Mouse (Mus musculus): Measurements from ENCODE around the gene Lamc1. TPM values are rescaled to one million over a fixed set of nuclear protein-coding genes. Genes with fewer than 3 reads are reported as not detected.

The Lamc1 gene
- total RNA-seq, 2 experiments from 2014 or later = 217 to 268 TPM

DNA sequence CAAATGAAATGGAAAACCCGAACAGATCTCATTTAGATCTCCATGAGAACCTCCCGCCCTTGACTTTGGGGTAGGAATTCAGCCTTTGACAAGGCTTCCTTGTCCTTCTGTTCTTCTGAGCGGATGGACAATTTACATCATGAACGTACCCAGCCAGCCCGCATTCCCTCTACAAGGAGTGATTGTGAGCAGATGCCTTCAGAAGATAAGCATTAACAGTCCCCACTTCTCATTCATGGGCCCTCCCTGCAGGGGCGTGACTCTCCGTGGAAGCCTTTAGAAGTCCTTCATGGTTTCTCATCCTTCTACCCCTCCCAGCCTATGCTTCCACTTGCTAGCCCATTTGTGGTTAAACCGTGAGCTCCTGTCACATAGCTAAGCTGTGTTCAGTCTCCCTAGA is 58.9 kb downstream of the Lamc1 start:
- DNase-seq = no peak
- intact Hi-C loops (cut with DNase I; ENCODE audit: low total_unique reads) = no loop called here

DNA sequence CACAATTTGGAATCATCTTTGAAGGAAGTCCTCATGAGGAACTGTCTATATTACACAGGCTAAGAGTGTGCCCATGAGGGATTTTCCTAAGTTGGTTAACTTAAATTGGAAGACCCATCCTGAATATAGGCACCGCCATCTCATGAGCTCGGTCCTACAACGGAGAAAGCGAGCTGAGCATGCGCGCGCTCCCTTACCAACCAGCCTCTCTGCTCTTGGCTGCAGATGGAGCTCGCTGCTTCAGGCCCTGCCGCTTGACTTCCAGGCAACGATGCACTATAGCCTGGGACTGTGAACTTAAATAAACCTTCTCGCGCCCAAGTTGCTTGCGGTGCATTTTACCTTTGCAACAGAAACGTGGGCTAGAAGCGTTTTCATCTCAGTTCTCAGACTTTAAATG is 61.8 kb downstream of the Lamc1 start:
- intact Hi-C loops (cut with DNase I; ENCODE audit: low total_unique reads) = no loop called here
- DNase-seq = no peak

DNA sequence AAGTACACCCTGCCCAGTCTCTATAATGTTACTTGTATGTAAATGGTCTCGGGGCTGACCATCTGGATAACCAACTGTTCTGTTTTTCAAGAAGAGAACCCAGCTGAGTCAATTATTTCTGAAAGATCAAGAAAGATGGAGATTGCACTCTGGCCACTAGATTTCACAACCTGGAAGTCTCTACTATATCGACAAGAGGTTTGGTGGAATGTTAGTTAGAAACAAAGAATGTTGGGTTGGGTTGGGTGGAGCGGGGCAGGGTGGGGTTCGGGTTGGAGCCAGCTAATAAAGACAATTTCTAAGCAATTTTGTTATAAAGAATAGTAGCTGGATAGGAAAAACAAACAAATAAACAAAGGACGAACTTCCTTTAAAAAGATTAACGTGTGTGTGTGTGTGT is 62.9 kb downstream of the Lamc1 start:
- intact Hi-C loops (cut with DNase I; ENCODE audit: low total_unique reads) = no loop called here
- no peak for DNase-seq

DNA sequence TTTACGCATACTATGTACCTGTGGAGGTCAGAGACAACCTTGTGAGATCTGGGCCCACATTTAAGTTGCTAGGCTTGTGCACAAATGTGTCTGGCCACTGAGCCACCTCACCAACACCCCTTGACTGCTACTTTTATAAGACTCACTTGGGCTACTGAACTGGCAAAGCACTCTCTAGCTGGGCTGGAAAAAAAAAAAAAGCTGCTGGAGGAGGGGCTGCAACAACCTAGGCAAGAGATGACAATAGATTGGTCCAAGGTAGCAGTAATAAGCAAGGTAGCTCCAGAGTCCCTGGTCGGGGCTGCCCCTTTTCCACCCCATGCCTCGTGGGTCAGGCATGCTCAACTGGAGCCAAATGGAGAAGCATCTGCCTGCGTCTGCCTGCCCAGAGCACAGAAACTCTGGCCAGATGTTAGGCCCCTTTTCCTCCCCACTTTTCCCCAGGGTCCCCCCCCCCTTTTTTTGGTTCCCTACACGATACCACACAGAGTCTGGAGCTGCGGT is 63.7 kb downstream of the Lamc1 start:
- no peak for DNase-seq
- intact Hi-C loops (cut with DNase I; ENCODE audit: low total_unique reads) = no loop called here

DNA sequence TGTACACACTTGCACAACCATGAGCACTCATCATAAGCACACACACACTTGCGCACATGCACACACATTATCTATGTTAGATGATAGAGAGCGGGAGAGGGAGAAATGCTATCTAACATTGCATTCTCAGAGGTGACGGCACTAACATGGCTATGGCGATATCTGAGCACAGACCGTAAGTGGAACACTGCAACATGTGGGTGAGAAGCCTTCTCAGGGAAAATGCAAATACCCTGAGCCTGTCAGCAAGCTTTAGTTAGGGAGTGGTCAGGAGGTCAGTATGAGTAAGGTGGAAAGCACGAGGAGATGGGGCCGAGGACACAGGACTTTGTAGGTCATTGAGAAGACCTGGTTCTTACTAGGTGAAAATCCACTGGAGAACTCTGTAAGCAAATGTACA is 64.3 kb downstream of the Lamc1 start:
- intact Hi-C loops (cut with DNase I; ENCODE audit: low total_unique reads) = no loop called here
- no peak for DNase-seq

DNA sequence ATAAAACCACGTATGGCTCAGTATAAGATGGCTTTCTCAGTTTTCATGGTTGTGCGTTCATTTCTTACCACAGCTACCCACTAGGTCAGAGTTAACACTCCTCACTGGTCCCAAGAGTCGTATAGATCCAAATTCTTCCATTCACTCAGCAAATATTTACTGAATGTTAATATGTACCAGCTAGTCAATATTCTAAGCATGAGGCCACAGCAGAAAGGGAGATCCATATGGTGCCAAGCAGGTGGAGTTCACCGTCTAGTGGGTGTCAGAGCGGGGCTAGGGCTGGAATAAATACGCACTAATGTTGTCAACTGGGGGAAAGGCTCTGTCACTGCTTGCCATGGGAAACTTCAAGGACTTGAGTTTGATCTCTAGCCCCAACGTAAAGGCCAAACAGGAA is 64.9 kb downstream of the Lamc1 start:
- no peak for DNase-seq
- intact Hi-C loops (cut with DNase I; ENCODE audit: low total_unique reads) = no loop called here

DNA sequence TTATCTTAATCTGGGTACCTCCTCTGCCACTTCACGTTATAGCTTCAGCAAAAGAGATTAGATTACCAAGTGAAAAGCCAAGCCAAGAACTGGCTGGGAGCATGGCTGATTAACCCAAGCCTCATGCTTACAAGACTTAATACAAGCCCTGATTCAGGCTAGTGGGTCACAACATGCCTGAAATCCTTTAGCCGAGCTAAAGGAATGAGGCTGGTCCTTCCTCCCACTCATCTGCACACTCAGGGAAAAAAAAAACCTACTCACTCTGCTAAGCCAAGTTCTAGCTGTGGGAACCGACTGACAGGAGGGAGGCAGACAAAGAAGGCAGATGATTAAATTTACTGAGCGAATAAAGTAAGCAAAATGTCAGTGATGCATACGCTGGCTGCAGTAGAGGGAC is 65.7 kb downstream of the Lamc1 start:
- DNase-seq = no peak
- intact Hi-C loops (cut with DNase I; ENCODE audit: low total_unique reads) = no loop called here

DNA sequence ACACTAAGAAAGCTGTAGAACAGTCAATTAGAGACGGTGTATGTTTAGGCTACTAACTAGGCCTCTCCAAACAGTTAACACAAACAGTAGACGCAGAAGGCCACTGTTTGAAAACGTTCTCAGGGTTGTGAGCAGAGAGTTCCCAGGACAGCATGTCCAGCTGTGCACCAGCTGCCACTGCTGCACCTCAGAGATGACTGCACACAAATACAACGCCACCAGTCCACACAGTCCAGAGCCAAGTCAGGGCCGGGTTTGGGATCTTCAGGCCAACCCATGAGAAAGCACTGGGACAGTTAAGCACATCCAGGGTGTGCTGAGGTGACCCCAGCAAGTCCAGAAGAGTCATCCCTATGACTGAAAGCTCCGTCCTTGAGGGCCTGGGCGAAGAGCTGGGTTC is 67.0 kb downstream of the Lamc1 start:
- peak; percentile 58 for DNase-seq
- intact Hi-C loops (cut with DNase I; ENCODE audit: low total_unique reads) = no loop called here

DNA sequence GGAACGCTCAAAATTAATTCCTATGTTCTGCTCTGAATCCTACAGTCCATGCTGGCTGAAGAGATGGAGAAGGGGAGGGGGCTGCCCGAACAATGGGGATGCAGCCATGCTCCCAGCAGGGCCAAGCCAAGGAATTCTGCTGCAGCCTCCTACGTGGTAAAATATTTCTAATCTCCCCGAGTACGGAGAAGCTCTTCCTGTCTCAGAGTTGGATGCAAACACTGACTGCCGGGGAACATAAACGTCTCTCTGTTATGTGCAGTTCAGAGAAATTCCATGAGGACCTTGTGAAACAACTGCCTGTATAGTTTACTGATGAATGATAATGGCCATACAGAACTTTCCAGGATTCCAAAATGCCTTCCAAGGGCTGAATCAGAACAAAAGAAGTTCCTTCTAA is 67.5 kb downstream of the Lamc1 start:
- no peak for DNase-seq
- intact Hi-C loops (cut with DNase I; ENCODE audit: low total_unique reads) = no loop called here

DNA sequence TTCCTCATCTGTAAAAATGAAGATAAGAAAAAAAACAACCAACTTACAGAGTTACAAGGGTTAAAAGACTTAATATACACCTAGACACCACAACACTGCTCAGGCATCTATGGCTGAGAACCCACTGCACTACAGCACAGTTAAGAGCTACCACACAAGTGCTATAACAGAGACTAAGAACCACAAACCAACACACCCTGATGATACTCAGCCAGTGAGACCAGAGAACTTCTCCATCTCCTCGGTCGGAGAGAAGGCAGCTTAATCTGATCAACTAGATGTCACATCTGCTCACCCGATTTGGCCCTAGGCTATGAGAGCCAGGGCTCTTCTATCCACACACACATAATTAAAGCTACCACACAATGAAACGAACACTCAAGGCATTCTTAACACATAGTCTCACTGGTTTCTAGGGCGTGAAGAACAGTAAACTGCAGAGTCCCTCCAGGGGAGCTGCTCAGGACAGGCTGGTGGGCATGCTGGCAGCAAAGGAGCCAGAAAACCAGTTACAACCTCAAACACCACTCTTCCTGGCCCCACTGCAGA is 72.8 kb downstream of the Lamc1 start:
- DNase-seq = no peak
- intact Hi-C loops (cut with DNase I; ENCODE audit: low total_unique reads) = no loop called here

DNA sequence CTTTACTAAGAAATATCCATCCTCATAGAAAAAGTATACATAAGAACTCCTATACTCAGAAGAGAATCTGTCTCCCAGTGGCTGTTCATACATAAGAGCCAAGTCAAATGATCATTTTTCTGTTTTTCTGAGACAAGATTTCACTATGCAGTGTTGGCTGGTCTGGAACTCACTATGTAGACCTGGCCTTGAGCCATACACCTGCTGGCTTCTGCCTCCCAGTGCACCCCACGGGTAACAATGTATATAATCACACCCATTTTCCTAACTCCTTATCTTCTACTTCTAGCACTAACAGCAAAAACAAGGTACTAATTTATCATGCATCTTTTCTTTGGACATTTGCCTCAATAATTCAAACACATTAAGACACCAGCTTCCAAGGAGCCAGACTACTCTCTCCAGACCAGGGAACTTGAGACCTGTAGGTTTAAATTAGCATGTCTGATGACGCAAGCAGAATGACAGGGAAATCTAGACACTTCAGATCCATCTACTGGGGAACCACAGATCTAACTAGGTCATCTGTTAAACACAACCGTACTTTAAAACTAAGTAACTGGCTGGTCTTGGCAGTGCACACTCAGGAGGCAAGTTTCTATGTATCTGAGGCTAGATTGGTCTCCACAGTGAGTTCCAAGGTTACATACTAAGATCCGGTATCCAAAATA is 79.9 kb downstream of the Lamc1 start:
- no peak for DNase-seq
- intact Hi-C loops (cut with DNase I; ENCODE audit: low total_unique reads) = no loop called here

DNA sequence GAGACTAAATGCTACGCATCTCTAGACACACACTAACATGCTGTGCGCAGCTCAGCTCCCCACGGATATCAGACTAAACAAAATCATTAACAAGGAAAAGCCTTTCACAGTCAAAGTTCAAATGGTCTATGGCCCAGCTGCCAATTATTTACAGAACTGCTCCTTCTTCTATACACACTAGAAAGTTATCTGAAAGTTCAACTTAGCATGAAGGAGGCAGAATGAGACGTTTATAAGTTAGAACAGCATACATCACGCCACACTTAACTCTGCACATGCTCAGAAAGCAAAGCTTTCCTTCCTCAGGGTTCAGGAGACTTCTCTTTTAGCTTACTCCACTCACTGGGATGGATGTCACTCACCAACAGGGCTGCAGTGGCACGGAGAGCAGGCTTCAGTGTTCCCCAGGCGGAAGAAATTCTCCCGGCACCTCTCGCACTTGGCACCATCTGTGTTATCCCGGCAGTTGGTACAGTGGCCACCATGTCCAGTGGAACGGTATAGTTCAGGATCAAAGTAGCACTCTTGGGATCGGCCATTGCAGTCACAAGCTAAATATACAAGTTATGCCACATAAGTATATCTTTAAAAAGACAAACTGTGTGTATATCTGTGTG is 80.9 kb downstream of the Lamc1 start:
- DNase-seq = no peak
- intact Hi-C loops (cut with DNase I; ENCODE audit: low total_unique reads) = no loop called here

DNA sequence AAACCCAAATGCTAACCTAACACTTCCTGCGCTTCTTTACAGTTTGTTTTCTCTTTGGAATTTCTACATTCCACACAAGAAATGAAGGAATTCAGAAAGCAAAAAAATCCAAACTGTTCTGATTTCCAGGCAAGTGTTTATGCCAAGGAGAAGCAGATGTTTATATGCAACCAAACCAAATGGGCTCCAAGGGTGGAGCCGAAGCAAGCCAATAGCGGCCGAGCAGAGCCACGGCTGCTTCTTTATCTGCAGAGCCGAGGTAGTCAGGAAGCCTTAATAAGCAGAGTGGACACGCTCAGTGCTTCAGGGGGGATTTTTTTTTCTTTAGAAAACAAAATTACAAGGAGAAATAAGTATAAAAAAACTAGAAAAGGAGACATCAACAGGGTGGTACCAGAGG is 91.2 kb downstream of the Lamc1 start:
- DNase-seq = no peak
- intact Hi-C loops (cut with DNase I; ENCODE audit: low total_unique reads) = no loop called here

DNA sequence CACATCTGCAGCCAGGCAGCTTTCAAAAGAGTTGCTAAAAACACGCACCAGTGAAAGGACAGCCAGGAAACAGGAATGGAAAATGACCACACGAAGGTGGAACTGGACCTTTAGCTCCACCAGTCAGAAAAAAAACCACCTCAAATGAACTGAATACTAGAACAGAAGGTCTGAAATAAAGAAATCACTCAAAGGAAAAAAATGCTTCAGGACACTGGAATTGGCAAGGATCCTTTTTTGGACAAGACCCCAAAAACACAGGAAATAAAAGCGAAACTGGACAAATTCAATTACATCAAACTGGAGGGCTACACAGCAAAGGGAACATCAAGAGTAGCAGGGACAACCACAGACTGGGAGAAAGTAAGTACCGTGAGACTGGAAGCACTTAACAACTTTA is 97.0 kb downstream of the Lamc1 start:
- intact Hi-C loops (cut with DNase I; ENCODE audit: low total_unique reads) = no loop called here
- DNase-seq = no peak

DNA sequence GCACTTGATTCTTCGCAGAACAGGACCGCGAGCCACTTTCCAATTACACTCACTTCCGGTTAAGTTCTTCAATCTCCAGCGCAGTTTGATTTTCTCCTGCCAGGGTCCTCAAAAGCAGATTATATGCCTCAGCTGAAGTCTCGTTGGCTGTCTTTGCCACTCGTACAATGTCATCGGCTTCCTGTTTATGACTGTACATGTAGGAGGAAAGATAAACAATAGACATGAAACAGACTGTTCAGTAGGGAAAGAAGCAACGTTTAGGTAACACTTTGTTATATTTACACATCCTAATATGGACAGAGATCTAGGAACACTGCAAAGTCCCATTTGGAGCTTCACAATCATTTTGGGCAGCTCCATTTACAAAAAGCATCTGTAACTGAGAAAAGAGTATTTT is 100.9 kb downstream of the Lamc1 start:
- intact Hi-C loops (cut with DNase I; ENCODE audit: low total_unique reads) = no loop called here
- no peak for DNase-seq

DNA sequence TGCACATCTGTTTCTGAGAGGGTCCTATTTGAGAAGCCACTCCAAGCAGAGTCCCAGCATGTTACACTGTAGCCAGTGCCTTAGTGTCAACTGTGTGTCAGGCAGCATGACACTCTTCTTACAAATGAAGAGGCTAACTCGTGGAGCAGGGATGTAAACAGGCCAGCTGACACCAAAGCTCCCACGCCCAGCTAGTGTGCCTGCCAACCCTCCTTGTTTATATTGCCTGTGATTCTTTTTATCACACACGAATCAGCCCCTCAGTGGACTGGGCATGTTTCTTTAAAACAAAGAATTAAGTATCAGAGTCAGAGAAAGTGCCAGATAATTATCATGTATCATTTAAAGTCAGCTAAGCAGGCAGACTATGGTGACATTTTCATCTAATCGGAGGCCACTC is 104.7 kb downstream of the Lamc1 start:
- intact Hi-C loops (cut with DNase I; ENCODE audit: low total_unique reads) = no loop called here
- no peak for DNase-seq

DNA sequence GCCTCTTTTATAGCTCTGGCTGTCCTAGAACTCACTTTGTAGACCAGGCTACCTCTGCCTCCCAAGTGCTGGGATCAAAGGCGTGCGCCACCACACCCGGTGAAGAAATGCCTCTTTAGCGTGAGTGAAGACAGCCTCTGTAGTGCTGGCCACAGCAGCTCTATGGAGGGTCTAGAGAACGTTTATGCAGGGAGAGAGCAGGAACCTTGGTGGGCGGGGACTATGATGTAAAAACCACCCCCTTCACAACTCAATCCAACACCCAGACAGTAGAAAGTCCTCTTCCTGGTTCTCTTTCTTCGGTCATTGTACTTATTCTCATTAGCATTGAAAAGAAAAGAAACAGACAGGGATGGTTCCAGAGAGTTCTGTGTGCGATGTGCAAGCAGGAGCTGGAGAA is 105.5 kb downstream of the Lamc1 start:
- intact Hi-C loops (cut with DNase I; ENCODE audit: low total_unique reads) = no loop called here
- no peak for DNase-seq

DNA sequence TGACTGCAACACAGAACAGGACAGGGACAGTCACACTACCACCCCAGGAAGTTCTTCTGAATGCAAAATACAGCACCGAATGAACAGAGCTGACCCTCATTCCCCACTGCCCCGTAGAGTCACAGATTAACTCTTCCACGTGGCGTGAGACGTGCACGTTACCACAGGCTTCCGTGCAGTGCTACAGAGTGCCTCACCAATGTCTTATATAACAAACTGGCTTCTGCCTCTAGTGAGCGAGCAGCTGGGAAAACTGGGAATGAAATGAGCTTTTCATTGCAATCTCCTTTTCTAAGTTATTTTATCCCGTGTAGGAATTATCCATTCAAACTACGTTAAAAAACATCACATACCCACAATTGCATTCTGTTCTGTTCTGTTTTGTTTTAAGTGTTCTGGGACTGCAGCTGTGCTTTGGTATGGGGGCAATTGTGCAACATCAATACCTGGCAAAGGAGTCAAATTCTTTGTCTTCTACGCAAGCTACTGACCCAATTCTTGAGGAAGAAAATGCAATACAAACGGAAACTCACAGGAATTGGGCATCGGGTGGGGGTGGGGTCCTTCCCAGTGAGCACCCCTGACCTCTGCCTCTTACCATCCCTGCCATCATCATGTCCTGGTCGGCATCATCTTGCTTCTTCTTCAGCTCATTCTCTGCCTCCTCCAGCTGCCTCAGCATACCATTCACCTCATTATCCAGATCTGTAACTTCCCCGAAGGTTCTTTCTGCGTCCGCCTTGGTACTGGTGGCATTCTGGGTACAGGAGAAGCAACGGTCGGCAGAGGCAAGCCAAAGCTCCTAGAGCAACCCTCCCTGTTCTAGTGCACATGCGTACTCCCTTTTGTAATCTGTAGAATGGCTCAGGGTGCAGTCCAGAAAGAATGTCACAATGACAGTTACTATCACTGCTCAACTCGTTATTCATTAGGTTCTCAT is 106.5 kb downstream of the Lamc1 start:
- intact Hi-C loops (cut with DNase I; ENCODE audit: low total_unique reads) = no loop called here
- DNase-seq = no peak

DNA sequence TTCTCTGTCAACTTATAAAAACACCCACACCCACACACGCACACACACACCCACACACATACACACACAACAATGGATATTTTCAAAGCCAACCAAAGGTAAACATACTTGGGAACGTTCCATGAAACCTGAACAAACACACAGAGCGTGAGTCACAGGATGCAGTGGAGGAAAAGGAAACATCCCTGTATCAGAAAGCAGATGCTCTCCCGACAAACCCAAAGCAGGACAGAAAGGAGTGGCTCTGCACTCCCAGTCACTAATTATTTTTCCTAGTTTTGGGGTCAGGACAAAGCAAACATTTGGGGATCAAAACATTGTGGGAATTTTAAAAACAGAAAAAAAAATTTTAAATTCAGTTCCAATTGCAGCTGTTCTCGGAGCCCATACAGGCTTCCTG is 108.3 kb downstream of the Lamc1 start:
- intact Hi-C loops (cut with DNase I; ENCODE audit: low total_unique reads) = no loop called here
- DNase-seq = no peak

DNA sequence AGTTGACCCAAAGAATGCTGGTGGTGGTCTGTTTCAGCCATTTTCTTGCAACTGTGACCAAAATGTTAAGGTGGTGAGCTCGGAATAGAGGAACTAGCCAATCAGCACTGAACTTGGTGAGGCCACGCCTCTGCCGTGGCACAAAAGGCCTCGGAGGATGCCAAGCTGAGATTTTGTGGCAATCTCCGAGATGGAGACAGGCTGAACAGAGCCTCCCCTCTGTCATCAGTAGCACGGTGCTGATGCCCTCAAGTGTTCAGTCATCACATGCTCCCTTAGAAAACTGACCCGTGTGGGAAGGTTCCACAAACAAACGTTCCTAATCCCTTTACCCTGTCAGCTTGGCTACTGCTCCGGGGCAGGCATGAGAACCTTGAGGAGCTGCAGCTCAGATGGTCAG is 113.2 kb downstream of the Lamc1 start:
- DNase-seq = no peak
- intact Hi-C loops (cut with DNase I; ENCODE audit: low total_unique reads) = no loop called here
